Comparison of ENCODE assay signal across 21 mouse cellular contexts in genomic region chr17:22745736-22746135, GRCm38 (mm10).
A peak's percentile ranks its signal among the peaks of the same experiment; 100 is the strongest.
DNase-seq lines count a peak whose midpoint lies in the region.
"Had no signal": no experiment of that assay in that cellular context is flagged by ENCODE, and none has a peak within 500 bp of the region (broad histone marks: within the 10 kb centered on the region; RNA-seq: fewer than 3 reads in every experiment).

No protein-coding gene starts in this region.

- H3K27ac ChIP-seq in embryonic facial prominence, embryonic 10.5 days (replicated peaks): no peak overlapping the region
- H3K27ac ChIP-seq: embryonic facial prominence, embryonic 13.5 days; embryonic facial prominence, embryonic 15.5 days; forebrain, embryonic 10.5 days; forebrain, embryonic 12.5 days had no signal

- H3K9me3 ChIP-seq in embryonic facial prominence, embryonic 10.5 days: no peaks in the 10 kb centered on the region
- H3K9me3 ChIP-seq: embryonic facial prominence, embryonic 13.5 days; embryonic facial prominence, embryonic 15.5 days; forebrain, embryonic 10.5 days; forebrain, embryonic 12.5 days; G1E had no signal

- no peaks in the 10 kb centered on the region for H3K27me3 ChIP-seq in embryonic facial prominence, embryonic 10.5 days (replicated peaks; ENCODE audit: low read depth, poor library complexity, severe bottlenecking)
- H3K27me3 ChIP-seq: CH12.LX; embryonic facial prominence, embryonic 13.5 days; embryonic facial prominence, embryonic 15.5 days; forebrain, embryonic 12.5 days had no signal

- peak; percentile 69 for DNase-seq in ES-CJ7 (ENCODE audit: low read depth, low spot score)
- peak; percentile 11 for DNase-seq in MN1 (ENCODE audit: low spot score)
- DNase-seq in ZHBTc4 (ENCODE audit: low read depth, low spot score): peak; percentile 64
- no peak for DNase-seq in embryonic facial prominence, embryonic 10.5 days (ENCODE audit: low spot score)
- no peak for DNase-seq in urinary bladder, postnatal 36 days (ENCODE audit: low spot score in 2 of 2)
- DNase-seq: adrenal gland, adult 2 months; adrenal gland, postnatal 10 days; adrenal gland, postnatal 25 days; B cell, adult 2 months; cerebellum, adult 11-12 months; cerebellum, adult 2 months; cerebellum, adult 9-10 months; cerebellum, postnatal 10 days; cerebellum, postnatal 25 days had no signal

- no peaks in the 10 kb centered on the region for H3K36me3 ChIP-seq in embryonic facial prominence, embryonic 10.5 days (replicated peaks)
- H3K36me3 ChIP-seq: embryonic facial prominence, embryonic 13.5 days; embryonic facial prominence, embryonic 15.5 days; forebrain, embryonic 10.5 days; forebrain, embryonic 12.5 days; G1E had no signal

- H3K4me1 ChIP-seq in embryonic facial prominence, embryonic 10.5 days: no peaks in the 10 kb centered on the region
- H3K4me1 ChIP-seq: embryonic facial prominence, embryonic 13.5 days; embryonic facial prominence, embryonic 15.5 days; forebrain, embryonic 10.5 days; forebrain, embryonic 12.5 days had no signal

- H3K4me3 ChIP-seq in embryonic facial prominence, embryonic 10.5 days: no peak overlapping the region
- H3K4me3 ChIP-seq: embryonic facial prominence, embryonic 13.5 days; embryonic facial prominence, embryonic 15.5 days; erythroblast, embryonic 14.5 days; forebrain, embryonic 10.5 days; forebrain, embryonic 12.5 days had no signal

- 54% methylated on average over 7 of the region's 7 CpGs for WGBS in embryonic facial prominence, embryonic 10.5 days

Comparison
In these comparisons a context has a peak if more than half of its experiments do, and no peak if none do; other contexts are left out.
1. DNase-seq: peak in ES-CJ7 (single experiment), MN1 (single experiment) and ZHBTc4 (single experiment); none in embryonic facial prominence, embryonic 10.5 days (single experiment) and urinary bladder, postnatal 36 days (0 of 2).